Mouse (Mus musculus) olfactory bulb, adult 2 months (tissue): Measurements from ENCODE around the gene Asic2. TPM values are rescaled to one million over a fixed set of nuclear protein-coding genes. Genes with fewer than 3 reads are reported as not detected.
A peak's percentile ranks its signal among the peaks of the same experiment; 100 is the strongest.

Experiments used
- H3K27ac ChIP-seq: fragments of 200-500 bp; 2 replicates; pipeline ENCODE4 v1.5.1; 2012; ENCODE audit warnings: low read depth, low read length; ENCODE audit not compliant: insufficient read depth
- H3K4me1 ChIP-seq: fragments of 200-500 bp; 2 replicates; pipeline ENCODE4 v1.6.1; 2012; ENCODE audit warnings: low read length; ENCODE audit not compliant: control insufficient read depth, insufficient read depth
- H3K4me3 ChIP-seq: fragments of 200-500 bp; 2 replicates; pipeline ENCODE4 v1.5.1; 2012; ENCODE audit warnings: mild to moderate bottlenecking, low read depth, low read length, moderate library complexity; ENCODE audit not compliant: insufficient read depth
- CTCF ChIP-seq: fragments of 200-500 bp; IDR thresholded peaks from 2 replicates; pipeline ENCODE4 v1.5.1; 2012; ENCODE audit warnings: low read depth, mild to moderate bottlenecking, low read length, moderate library complexity; ENCODE audit not compliant: insufficient read depth
- POLR2A ChIP-seq: fragments of 200-500 bp; IDR thresholded peaks from 2 replicates; pipeline ENCODE4 v1.6.1; 2012; ENCODE audit warnings: mild to moderate bottlenecking, low read depth, low read length, moderate library complexity; ENCODE audit not compliant: insufficient read depth
- WGBS: fragments of 180-500 bp; shearing (Covaris S2); methylation state at CpG from one replicate; pipeline ENCODE4 v1.1.7; 2018; 5-methylcytosine and 5-hydroxymethylcytosine counted together
- polyA plus RNA-seq: library from polyadenylated mRNA; stranded (reverse); fragments of >200 nt; gene quantifications from 2 replicates; pipeline ENCODE4 v1.2.4, GENCODE M21; 2012; ENCODE audit warnings: low replicate concordance; ENCODE audit not compliant: missing spikeins, insufficient read depth, insufficient read length

Asic2 gene
- polyA plus RNA-seq, 1 experiment = not detected

GRCm38 (mm10) chr11:80889336-80890063 lies 1078.8 kb downstream of the Asic2 start:
- TF ChIP-seq CTCF (no peak), POLR2A (no peak)
- WGBS = 23% methylated on average over 7 of the region's 7 CpGs
- peak overlapping the region; percentile 69 for H3K27ac ChIP-seq
- H3K4me1 ChIP-seq = peaks cover 48% of the 10 kb centered on the region
- no peak overlapping the region for H3K4me3 ChIP-seq

GRCm38 (mm10) chr11:80887021-80887420 lies 1081.2 kb downstream of the Asic2 start:
- 37% methylated on average over 3 of the region's 3 CpGs for WGBS
- H3K4me1 ChIP-seq = peaks cover 51% of the 10 kb centered on the region
- H3K4me3 ChIP-seq = no peak overlapping the region
- peak overlapping the region; percentile 83 for H3K27ac ChIP-seq
- TF ChIP-seq CTCF (no peak), POLR2A (no peak)

- TF ChIP-seq CTCF = no peak
- no peak for TF ChIP-seq POLR2A
- no peak overlapping the region for H3K4me3 ChIP-seq
- peak overlapping the region; percentile 83 for H3K27ac ChIP-seq
- WGBS = 51% methylated on average over 7 of the region's 7 CpGs
- H3K4me1 ChIP-seq = peaks cover 49% of the 10 kb centered on the region
These were observed 1081.9 kb downstream of the Asic2 start for GRCm38 (mm10) chr11:80886365-80886764.

GRCm38 (mm10) chr11:80884521-80885231 lies 1083.6 kb downstream of the Asic2 start:
- no peak overlapping the region for H3K27ac ChIP-seq
- TF ChIP-seq POLR2A (no peak), CTCF (no peak)
- H3K4me3 ChIP-seq = no peak overlapping the region
- WGBS = 86% methylated on average over 6 of the region's 6 CpGs
- H3K4me1 ChIP-seq = peaks cover 34% of the 10 kb centered on the region

- TF ChIP-seq CTCF (no peak), POLR2A (no peak)
- Histone ChIP-seq H3K4me3 (no peak overlapping the region), H3K27ac (no peak overlapping the region), H3K4me1 (peaks cover 38% of the 10 kb centered on the region)
- WGBS = 52% methylated on average over 7 of the region's 7 CpGs
These were observed 1085.9 kb downstream of the Asic2 start for GRCm38 (mm10) chr11:80882229-80882810.

GRCm38 (mm10) chr11:80878026-80878425 lies 1090.2 kb downstream of the Asic2 start:
- Histone ChIP-seq H3K27ac (no peak overlapping the region), H3K4me3 (no peak overlapping the region), H3K4me1 (peaks cover 19% of the 10 kb centered on the region)
- no peak for TF ChIP-seq CTCF
- TF ChIP-seq POLR2A = no peak
- WGBS = 62% methylated on average over 2 of the region's 2 CpGs

GRCm38 (mm10) chr11:80877131-80877651 lies 1091.1 kb downstream of the Asic2 start:
- TF ChIP-seq CTCF (no peak), POLR2A (no peak)
- H3K27ac ChIP-seq = peak overlapping the region; percentile 34
- H3K4me3 ChIP-seq = no peak overlapping the region
- H3K4me1 ChIP-seq = peaks cover 15% of the 10 kb centered on the region
- 18% methylated on average over 11 of the region's 11 CpGs for WGBS

GRCm38 (mm10) chr11:80872509-80873474 lies 1095.5 kb downstream of the Asic2 start:
- 71% methylated on average over 17 of the region's 17 CpGs for WGBS
- TF ChIP-seq POLR2A = no peak
- peak; percentile 32; the same call in 1 of the 2 replicates for TF ChIP-seq CTCF
- Histone ChIP-seq H3K4me1 (peaks cover 8% of the 10 kb centered on the region), H3K27ac (no peak overlapping the region), H3K4me3 (no peak overlapping the region)
